Mouse (Mus musculus) midbrain, embryonic 14.5 days (tissue): ENCODE results near the gene Rgp1. TPM values are rescaled to one million over a fixed set of nuclear protein-coding genes. Genes with fewer than 3 reads are reported as not detected.

ENCODE experiments used
- ATAC-seq: fragments of 200-750 bp; cut with Nextera tagmentation; 2 replicates; pipeline ENCODE4 v1.8.0; 2017; ENCODE audit warnings: moderate number of reproducible peaks, moderate library complexity; ENCODE audit not compliant: low FRiP score, low TSS enrichment
- DNase-seq: peaks from one replicate; pipeline ENCODE4 v3.0.0-alpha.2; 2015
- H3K27ac ChIP-seq: fragments of 300-500 bp; sonication (generic); replicated peaks from 2 replicates; pipeline ENCODE4 v1.5.1; 2014; ENCODE audit warnings: mild to moderate bottlenecking, low read depth, low read length, moderate library complexity
- H3K27me3 ChIP-seq: fragments of 300-500 bp; sonication (generic); 2 replicates; pipeline ENCODE4 v1.6.1; 2014; ENCODE audit warnings: low read length, control low read depth, mixed read lengths; ENCODE audit not compliant: control insufficient read depth, insufficient read depth
- H3K36me3 ChIP-seq: fragments of 300-500 bp; sonication (generic); 2 replicates; pipeline ENCODE4 v1.6.1; 2014; ENCODE audit warnings: low read length, control low read depth; ENCODE audit not compliant: control insufficient read depth, insufficient read depth
- H3K4me1 ChIP-seq: fragments of 300-500 bp; sonication (generic); 2 replicates; pipeline ENCODE4 v1.6.1; 2014; ENCODE audit warnings: mild to moderate bottlenecking, antibody characterized with exemption, low read length, control low read depth; ENCODE audit not compliant: control insufficient read depth, insufficient read depth
- H3K4me2 ChIP-seq: fragments of 300-500 bp; sonication (generic); 2 replicates; pipeline ENCODE4 v1.6.1; 2014; ENCODE audit warnings: mild to moderate bottlenecking, low read length, moderate library complexity
- H3K4me3 ChIP-seq: fragments of 300-500 bp; sonication (generic); replicated peaks from 2 replicates; pipeline ENCODE4 v1.5.1; 2014; ENCODE audit warnings: low read depth, low read length
- H3K9ac ChIP-seq: fragments of 300-500 bp; sonication (generic); replicated peaks from 2 replicates; pipeline ENCODE4 v1.6.1; 2014; ENCODE audit warnings: mild to moderate bottlenecking, low read length, moderate library complexity
- H3K9me3 ChIP-seq: fragments of 300-500 bp; sonication (generic); 2 replicates; pipeline ENCODE4 v1.6.1; 2016; ENCODE audit warnings: low read length, control low read depth, mixed read lengths; ENCODE audit not compliant: control insufficient read depth
- WGBS: fragments of 180-500 bp; shearing (Covaris S2); extraction: QIAGEN DNeasy Blood & Tissue Kit; methylation state at CpG from one replicate; pipeline ENCODE4 v1.1.7; 2014; 5-methylcytosine and 5-hydroxymethylcytosine counted together
- polyA plus RNA-seq: library from polyadenylated mRNA; unstranded; fragments of >200 nt; fragmentation: Nextera tagmentation; extraction: Ambion mirVana; gene quantifications from 2 replicates; pipeline ENCODE4 v1.2.1, GENCODE M21; 2014

Gene Rgp1
- polyA plus RNA-seq, 1 experiment from 2014 or later: 28.5 TPM

DNA sequence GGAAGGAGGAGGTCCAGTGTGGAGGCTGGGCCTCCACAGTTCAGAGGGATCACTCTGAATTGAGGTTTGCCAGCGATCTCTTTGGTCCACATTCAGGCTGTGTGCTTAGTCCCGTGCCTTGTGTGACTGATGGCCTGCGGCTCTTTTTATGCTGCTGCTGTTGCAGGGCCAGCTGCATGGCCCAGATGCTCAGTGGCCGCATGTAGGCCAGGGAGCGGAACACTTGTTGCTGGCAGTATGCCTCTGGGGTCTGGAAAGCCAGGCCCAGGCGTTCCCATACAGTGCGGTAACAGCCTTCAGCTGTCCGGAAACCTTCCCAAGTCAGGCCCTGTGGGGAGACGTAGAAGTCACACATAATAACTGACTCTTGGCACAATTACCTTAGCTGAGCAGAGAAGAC, 11.4 kb upstream of the Rgp1 start:
- no peak for ATAC-seq
- no peak overlapping the region for H3K4me2 ChIP-seq
- no peak overlapping the region for H3K27ac ChIP-seq
- peaks cover 85% of the 10 kb centered on the region for H3K36me3 ChIP-seq
- no peak overlapping the region for H3K9ac ChIP-seq
- no peaks in the 10 kb centered on the region for H3K9me3 ChIP-seq
- no peak for DNase-seq
- WGBS: 95% methylated on average over 9 of the region's 9 CpGs
- no peak overlapping the region for H3K4me3 ChIP-seq
- H3K27me3 ChIP-seq: no peaks in the 10 kb centered on the region
- peaks cover 13% of the 10 kb centered on the region for H3K4me1 ChIP-seq

DNA sequence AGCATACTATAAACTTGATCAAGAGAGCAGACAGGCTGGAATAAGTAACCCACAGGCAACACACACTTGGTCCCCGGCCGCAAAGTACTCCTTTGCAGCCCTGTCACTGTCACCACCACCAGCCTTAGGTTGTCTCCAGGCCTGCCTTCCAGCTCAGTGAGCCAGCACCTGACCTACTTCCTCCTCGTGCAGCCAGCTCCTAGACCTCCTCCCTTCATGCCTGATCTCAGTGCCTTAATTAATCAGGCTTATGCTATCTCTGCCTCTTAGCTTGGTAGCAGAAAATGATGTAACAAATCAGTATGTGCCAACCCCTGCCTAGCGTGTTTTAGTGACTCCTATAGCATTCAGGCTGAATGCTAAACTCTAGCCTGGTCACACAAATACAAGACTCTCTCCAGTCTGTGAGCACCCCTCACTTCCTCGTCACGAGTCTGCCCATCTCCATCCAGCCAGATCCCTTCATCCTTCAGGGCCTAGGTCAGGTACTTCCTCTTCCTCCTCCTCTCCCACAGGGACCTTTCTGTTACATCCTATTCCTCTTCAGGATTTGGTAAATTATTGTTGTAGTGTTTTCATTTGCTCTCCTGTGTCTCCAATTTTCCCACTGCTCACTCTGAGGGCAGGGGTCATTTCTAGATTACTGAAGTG, 7.0 kb upstream of the Rgp1 start:
- Histone ChIP-seq H3K4me1 (peaks cover 19% of the 10 kb centered on the region), H3K9me3 (no peaks in the 10 kb centered on the region), H3K27me3 (no peaks in the 10 kb centered on the region), H3K4me3 (no peak overlapping the region), H3K36me3 (peaks cover 79% of the 10 kb centered on the region), H3K4me2 (no peak overlapping the region), H3K9ac (no peak overlapping the region), H3K27ac (no peak overlapping the region)
- WGBS: 90% methylated on average over 6 of the region's 6 CpGs
- no peak for ATAC-seq
- no peak for DNase-seq

DNA sequence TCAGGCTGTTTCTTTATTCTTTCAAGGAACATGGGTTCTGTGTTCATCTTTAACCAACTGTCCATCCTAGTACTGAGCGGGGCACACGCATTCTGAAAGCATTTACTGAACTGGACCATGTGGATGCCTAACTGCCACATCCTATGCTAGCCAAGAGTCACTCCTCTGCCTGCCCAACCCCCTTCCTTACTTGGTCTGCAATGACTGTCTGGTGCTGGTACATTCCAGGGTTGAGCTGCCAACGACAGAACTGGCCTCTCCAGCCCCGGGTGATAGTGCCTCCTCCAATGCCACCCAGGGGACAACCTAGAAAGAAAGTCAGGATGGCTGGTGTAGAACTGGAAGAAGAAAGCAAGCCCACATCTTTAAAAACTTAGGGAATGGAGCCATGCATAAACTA, 5.0 kb upstream of the Rgp1 start:
- Histone ChIP-seq H3K9me3 (no peaks in the 10 kb centered on the region), H3K4me2 (no peak overlapping the region), H3K9ac (no peak overlapping the region), H3K27ac (no peak overlapping the region), H3K27me3 (no peaks in the 10 kb centered on the region), H3K36me3 (peaks cover 59% of the 10 kb centered on the region), H3K4me1 (peaks cover 33% of the 10 kb centered on the region), H3K4me3 (no peak overlapping the region)
- DNase-seq: no peak
- 91% methylated on average over 4 of the region's 4 CpGs for WGBS
- no peak for ATAC-seq

DNA sequence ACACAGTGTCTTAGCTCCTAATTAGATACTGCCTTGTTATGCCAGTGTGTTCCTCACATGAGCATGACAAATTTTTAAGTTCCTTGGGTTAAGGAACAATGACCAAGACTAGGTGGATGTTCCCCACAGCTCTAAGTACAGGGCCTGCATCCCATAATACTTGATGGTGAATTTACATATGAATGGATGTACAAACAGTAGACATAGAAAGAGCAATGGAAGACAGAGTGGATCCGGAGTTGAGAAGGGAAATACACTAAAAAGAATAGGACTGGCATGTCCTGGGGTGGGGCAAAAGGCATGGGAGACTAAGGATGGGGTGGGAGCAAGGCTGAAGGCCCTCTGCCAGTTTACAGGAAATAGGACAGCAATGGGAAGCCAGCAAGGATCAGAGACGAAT, 3.2 kb upstream of the Rgp1 start:
- H3K9me3 ChIP-seq: no peaks in the 10 kb centered on the region
- WGBS: 42% methylated on average over 2 of the region's 2 CpGs
- peak overlapping the region; percentile 30; the same call in 1 of the 2 replicates for H3K9ac ChIP-seq
- H3K36me3 ChIP-seq: peaks cover 41% of the 10 kb centered on the region
- peak overlapping the region; percentile 4; the same call in 1 of the 2 replicates for H3K4me3 ChIP-seq
- DNase-seq: no peak
- no peak overlapping the region for H3K27ac ChIP-seq
- H3K4me1 ChIP-seq: peaks cover 39% of the 10 kb centered on the region
- no peak for ATAC-seq
- no peaks in the 10 kb centered on the region for H3K27me3 ChIP-seq
- H3K4me2 ChIP-seq: peak overlapping the region; percentile 83

DNA sequence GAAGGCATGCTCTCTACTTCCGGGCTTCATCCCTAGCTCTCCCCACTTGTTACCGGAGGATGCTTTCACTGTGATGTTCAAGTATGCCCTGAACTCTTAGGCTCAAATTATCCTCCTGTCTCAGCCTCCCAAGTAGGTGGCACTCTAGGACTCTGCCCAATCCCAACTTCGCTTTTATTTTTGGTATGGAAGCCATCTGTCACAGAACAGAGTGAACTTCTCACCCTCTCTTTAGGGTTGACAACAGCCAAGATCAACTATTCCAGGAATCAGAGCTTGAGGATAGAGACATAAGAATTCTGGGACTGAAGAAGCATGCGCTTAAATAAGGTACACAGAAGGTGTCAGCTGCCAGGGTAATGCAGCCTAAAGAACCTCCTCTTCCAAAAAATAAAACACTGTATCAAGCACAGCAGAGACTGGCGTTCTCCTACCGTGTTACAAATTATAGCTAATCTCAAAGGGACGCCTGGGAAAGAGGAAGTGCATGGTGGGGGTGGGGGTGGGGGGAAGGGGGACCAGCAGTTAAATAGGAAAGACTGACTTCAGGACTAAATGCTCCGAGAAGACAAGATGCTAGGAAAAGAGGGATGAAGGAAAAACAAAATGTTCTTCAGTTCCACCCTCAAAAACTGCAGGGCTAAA, 1.2 kb upstream of the Rgp1 start:
- 62% methylated on average over 8 of the region's 8 CpGs for WGBS
- Histone ChIP-seq H3K4me3 (peak overlapping the region; percentile 85), H3K4me1 (peaks cover 39% of the 10 kb centered on the region), H3K9me3 (no peaks in the 10 kb centered on the region), H3K4me2 (peak overlapping the region; percentile 83), H3K36me3 (peaks cover 38% of the 10 kb centered on the region), H3K27ac (no peak overlapping the region), H3K27me3 (no peaks in the 10 kb centered on the region), H3K9ac (peak overlapping the region; percentile 88)
- ATAC-seq (no peak), DNase-seq (no peak)

DNA sequence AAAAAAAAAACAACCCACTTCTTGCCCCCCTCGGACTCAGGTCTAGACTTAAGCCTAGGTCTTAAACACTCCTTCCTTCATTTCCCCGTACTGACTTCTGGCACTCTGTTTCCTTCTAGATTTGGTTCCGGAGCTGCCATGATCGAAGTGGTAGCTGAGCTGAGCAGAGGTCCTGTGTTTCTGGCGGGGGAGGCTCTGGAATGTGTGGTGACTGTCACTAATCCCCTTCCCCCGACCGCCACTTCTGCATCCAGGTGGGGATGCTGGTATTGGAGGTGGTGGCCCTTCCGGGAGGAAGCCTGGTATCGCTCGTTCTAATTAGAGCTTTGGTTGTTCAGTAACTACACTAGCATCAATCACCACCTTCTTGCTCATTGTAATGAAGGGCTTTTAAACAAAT, 741 bp downstream of the Rgp1 start:
- Histone ChIP-seq H3K4me3 (peak overlapping the region; percentile 85), H3K36me3 (peaks cover 38% of the 10 kb centered on the region), H3K9ac (peak overlapping the region; percentile 88), H3K4me2 (peak overlapping the region; percentile 83), H3K9me3 (no peaks in the 10 kb centered on the region), H3K27me3 (no peaks in the 10 kb centered on the region), H3K27ac (peak overlapping the region; percentile 85), H3K4me1 (peaks cover 39% of the 10 kb centered on the region)
- ATAC-seq (no peak), DNase-seq (peak; percentile 24)
- 6% methylated on average over 10 of the region's 10 CpGs for WGBS

DNA sequence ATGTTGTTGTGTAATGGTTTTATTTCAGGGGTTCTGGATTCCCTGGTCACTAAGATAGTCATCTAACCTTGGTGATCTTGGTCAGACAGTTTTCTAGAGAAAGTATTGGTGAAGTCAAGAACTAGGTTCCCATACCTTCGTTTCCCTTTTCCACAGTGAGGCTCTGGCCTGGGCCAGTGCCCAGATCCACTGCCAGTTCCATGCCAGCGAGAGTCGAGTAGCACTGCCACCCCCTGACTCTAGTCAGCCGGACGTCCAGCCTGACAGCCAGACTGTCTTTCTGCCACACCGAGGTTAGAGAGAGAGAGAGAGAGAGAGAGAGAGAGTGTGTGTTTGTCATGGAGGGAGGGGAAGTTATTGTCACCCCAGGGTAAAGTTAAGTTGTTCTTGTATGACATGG, 1.2 kb downstream of the Rgp1 start:
- H3K4me1 ChIP-seq: peaks cover 37% of the 10 kb centered on the region
- H3K36me3 ChIP-seq: peaks cover 41% of the 10 kb centered on the region
- H3K4me2 ChIP-seq: peak overlapping the region; percentile 83
- ATAC-seq: no peak
- H3K9me3 ChIP-seq: no peaks in the 10 kb centered on the region
- peak overlapping the region; percentile 85 for H3K4me3 ChIP-seq
- H3K9ac ChIP-seq: no peak overlapping the region; the same call in 1 of the 2 replicates
- no peak overlapping the region for H3K27ac ChIP-seq
- 82% methylated on average over 6 of the region's 6 CpGs for WGBS
- no peak for DNase-seq
- H3K27me3 ChIP-seq: no peaks in the 10 kb centered on the region

DNA sequence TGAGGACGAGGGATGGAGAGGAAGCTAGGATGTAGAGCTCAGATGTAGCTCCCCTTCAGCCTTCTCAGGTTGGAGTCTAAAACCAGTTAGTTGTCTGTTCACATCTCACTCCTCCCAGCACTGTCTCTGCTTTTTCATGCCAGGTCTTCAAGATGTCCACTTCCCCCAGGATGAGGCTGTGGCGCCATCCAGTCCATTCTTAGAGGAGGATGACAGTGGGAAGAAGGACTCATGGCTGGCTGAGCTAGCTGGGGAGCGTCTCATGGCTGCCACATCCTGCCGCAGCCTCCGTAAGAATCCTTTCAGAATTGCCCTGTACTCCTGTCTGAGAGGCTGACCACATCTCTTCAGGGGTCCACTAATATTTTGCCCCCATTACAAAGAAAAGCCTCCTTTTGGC, 2.2 kb downstream of the Rgp1 start:
- Histone ChIP-seq H3K27ac (no peak overlapping the region), H3K4me1 (peaks cover 27% of the 10 kb centered on the region), H3K36me3 (peaks cover 44% of the 10 kb centered on the region), H3K9me3 (no peaks in the 10 kb centered on the region), H3K4me3 (no peak overlapping the region), H3K27me3 (no peaks in the 10 kb centered on the region), H3K4me2 (no peak overlapping the region), H3K9ac (no peak overlapping the region)
- ATAC-seq: no peak
- WGBS: 93% methylated on average over 5 of the region's 5 CpGs
- no peak for DNase-seq

DNA sequence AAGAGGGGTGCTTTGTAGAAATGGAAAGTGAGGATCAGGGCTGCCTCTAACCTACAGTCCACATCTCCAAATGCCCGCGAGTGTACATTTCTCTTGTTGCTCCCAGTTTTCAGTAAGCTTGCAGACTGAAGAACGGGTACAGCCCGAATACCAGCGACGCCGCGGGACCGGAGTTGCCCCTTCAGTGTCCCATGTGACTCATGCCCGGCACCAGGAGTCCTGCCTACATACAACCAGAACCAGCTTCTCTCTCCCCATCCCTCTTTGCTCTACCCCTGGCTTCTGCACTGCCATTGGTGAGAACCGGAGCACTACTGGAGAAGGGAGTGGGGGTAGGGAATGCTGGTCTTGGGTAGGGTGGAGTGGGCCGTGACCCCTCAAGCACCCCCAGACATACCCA, 2.9 kb downstream of the Rgp1 start:
- DNase-seq (no peak), ATAC-seq (no peak)
- peaks cover 44% of the 10 kb centered on the region for H3K36me3 ChIP-seq
- H3K4me1 ChIP-seq: peaks cover 21% of the 10 kb centered on the region
- H3K4me2 ChIP-seq: no peak overlapping the region
- no peak overlapping the region for H3K4me3 ChIP-seq
- no peaks in the 10 kb centered on the region for H3K9me3 ChIP-seq
- no peak overlapping the region for H3K27ac ChIP-seq
- 95% methylated on average over 12 of the region's 12 CpGs for WGBS
- H3K9ac ChIP-seq: no peak overlapping the region
- H3K27me3 ChIP-seq: no peaks in the 10 kb centered on the region
